Mouse (Mus musculus): ENCODE results near the gene Slc27a2.
"Not testable (repeated sequence)": the region's sequence is repeated elsewhere in the genome, so short reads cannot be mapped to it uniquely, and the experiment has no call there.

The Slc27a2 gene

GRCm38 (mm10) chr2:126552357-126553290 is at the start of gene Slc27a2:
Gene Slc27a2, plus strand, starts transcription at chr2:126552407.
- DNase-seq = peak; percentile 72

- no peak for DNase-seq
Observed at GRCm38 (mm10) chr2:126505156-126505555, 47.1 kb upstream of the Slc27a2 start.

DNA sequence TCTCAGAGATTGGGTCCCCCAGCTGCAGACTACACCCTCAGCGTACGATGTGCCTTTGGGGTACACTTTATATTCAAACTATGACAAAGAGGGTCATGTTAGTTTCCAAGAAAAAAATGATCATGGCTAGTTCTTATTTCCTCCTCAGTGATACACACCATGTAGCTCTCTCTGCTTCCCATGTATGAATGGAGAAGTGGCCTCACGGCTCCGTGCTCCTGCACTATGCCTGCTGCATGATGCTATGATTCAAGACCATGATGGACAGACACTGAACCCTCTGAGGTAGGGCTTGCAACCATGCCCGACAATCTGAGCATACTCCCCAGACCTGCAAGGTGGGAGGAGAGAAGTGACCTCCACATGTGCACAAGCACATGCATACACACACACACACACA is 44.7 kb upstream of the Slc27a2 start:
- no peak for DNase-seq

DNA sequence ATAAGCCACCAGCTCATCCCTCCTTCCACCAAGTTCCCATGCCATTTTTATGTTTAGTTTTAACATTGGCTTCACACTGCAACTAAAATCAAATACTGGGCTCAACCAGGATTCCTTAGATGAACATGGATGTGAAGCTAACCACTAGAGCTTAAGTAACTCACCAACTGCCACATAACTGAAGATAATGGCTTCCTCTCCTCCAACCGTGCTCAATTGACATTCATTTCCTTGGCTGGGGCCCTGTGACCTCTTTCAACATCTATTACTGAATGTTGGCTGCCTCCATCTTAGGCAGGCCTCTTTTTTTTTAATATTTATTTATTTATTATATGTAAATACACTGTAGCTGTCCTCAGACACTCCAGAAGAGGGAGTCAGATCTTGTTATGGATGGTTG is 44.0 kb upstream of the Slc27a2 start:
- no peak for DNase-seq

- no peak for DNase-seq
Observed at GRCm38 (mm10) chr2:126515069-126515826, 37.0 kb upstream of the Slc27a2 start.

GRCm38 (mm10) chr2:126519872-126520581 is 32.2 kb upstream of the Slc27a2 start:
- DNase-seq = no peak

GRCm38 (mm10) chr2:126520828-126521227 is 31.4 kb upstream of the Slc27a2 start:
- peak; percentile 64 for DNase-seq

GRCm38 (mm10) chr2:126521471-126521870 is 30.7 kb upstream of the Slc27a2 start:
- no peak for DNase-seq

DNA sequence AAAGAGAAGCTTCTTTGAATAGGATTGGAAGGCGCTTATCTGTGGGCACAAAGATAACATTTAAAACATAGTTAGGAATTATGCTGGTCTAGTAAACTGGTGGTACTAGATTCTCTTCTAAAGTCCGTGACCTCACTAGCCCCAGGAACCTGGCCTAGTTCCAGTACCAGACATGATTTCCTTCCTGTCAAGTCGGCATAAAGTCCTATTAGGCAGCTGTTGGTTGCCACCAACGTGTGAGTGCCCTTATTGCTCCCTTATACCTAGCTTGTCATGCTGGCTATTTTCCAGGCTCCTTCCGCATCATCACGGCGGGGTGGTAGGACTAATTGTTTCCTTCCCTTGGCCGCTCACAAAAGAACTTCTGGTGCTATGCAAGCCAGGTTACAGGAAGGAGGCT is 30.2 kb upstream of the Slc27a2 start:
- no peak for DNase-seq

DNA sequence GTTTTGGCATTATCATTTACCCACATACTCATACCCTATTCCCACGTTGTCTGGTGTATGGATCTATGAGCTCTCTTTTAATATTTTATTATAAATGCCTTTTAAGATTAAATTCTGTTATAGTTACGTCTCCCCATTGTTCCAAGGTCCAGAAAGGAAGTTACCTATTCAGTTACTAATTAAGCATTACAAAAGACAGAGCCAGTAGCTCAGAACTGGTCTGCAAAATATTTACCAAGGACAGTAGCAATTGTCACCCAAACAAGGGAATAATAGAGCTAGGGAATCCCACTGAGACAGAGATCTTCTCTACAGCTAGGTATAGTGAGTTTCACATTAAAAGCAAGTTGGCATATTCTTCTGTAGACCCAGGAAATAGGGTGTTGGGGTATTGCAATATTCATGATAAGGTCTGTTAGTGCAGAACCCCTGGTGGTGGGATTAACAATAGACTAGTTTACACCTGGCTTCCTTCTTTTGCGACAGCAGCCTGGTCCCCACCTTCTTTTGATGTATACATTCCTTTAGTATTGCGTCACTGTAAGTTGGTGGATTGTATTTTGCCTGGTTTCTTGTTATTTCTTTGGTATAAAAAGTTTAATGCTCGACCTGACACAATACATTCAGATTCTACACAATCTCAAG is 29.0 kb upstream of the Slc27a2 start:
- not testable (repeated sequence) for DNase-seq

DNA sequence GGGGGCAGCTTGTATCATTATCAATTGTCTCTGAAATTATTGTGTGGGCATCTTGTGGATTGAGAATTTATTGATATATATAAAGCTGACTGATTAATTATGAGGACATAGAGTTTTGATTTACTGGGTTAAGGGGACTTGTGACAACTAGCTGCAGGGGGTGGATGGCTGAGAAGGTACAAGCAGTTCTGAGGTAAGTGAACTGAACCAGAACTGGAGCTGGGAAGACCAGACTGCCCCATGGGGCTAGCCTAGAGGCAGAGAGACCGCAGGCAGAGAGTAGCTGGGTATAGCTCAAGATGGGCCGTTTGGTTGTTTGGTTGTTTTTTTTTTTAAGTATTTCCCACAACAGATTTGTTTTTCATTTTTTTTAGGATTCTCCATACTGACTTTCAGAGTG is 27.9 kb upstream of the Slc27a2 start:
- no peak for DNase-seq

DNA sequence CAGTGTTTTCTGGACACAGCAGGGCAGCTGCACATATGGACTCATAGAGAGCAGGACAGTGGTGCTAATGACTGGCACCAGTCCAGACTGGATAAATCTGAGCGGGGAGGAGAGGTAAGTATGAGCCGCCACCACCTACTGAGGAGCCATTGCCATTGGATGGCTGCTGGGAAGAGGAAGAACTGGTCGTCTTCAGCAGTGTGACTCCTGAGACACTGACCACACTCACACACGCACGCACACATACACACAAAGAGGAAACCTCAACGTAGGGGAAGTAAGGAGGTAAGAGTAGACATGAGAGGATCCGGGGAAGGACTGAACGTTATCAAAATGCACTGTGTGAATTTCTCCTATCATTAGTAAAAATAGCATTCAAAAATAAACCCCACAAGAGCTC is 24.7 kb upstream of the Slc27a2 start:
- DNase-seq = no peak

DNA sequence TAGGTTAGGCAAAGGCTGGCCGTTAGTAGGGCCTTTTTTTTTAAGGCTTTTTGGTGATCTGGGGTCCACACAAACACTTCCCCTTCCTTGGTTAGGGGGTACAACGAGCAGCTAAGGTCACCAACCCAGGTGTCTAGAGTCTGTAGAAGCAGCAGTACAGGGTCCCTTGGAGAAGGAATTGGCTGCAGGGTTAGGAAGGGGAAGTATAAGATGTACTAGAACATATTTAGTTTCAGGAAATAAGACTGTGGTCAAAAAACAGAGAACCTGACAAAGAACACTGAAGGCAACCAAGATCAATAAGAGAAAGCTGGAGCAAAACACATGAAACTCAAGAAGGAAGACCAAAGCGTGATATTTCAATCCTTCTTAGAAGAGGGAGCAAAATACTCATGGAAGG is 21.6 kb upstream of the Slc27a2 start:
- no peak for DNase-seq

GRCm38 (mm10) chr2:126537654-126538053 is 14.6 kb upstream of the Slc27a2 start:
- DNase-seq = no peak

DNA sequence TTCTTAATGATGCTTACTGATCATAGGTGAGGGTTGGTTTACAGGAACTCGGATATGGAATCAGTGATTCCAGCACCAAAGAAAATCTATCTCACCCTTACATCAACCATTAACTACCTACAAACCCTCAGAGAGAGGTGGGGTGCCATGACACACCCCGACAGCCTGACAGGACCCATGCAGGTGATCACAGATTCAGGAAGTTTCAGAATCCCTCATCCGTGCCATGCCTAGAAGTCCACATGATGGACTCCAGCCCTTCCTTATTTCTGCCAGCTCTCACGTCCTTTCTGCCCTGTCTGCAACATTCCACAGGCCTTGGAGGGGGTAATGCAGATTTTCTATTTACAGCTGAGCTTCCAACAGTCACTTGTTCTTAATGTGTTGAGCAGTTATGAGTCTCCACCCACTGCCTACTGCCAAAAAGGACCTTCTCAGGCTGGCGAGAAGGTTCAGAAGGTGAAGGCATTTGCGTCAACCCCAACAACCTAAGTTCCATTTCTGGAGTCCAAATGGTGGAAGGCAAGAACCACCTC is 11.7 kb upstream of the Slc27a2 start:
- no peak for DNase-seq

GRCm38 (mm10) chr2:126542211-126542610 is 10.0 kb upstream of the Slc27a2 start:
- no peak for DNase-seq

DNA sequence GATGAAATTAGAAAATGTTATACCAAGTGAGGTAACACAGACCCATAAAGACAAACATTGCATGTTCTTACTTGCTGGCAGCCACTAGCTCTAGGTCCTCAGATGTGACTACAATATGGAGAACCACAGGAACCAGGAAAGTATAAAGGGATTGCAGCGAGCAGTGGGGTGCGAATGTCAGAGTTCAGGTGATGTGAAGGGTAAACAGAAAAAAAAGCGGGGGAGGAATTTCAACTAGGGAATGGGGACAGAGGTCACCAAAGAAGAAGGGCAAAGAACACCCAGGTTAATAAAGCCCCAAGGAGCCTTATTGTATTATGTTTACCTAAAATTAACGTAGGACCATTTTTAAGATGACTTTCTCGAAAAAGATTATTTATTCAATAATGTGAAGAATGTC is 6.9 kb upstream of the Slc27a2 start:
- no peak for DNase-seq

GRCm38 (mm10) chr2:126546392-126546791 is 5.8 kb upstream of the Slc27a2 start:
- no peak for DNase-seq

GRCm38 (mm10) chr2:126549681-126550080 is 2.5 kb upstream of the Slc27a2 start:
- no peak for DNase-seq

- DNase-seq = no peak
Observed at GRCm38 (mm10) chr2:126551244-126551890, 840 bp upstream of the Slc27a2 start.

- no peak for DNase-seq
Observed at GRCm38 (mm10) chr2:126551896-126552295, 311 bp upstream of the Slc27a2 start.

- DNase-seq = no peak
Observed at GRCm38 (mm10) chr2:126553291-126553639, 1.1 kb downstream of the Slc27a2 start.

Data from embryo, embryonic 11 days (tissue).